Mouse (Mus musculus) cerebellum, postnatal 14 days (tissue): Measurements from ENCODE around the gene Tle2.
A peak's percentile ranks its signal among the peaks of the same experiment; 100 is the strongest.

Experiments used
- DNase-seq, 2 experiments: peaks; one replicate each; pipeline ENCODE4 v3.0.0; 2021; ENCODE audit warnings: mixed read lengths in 2 of 2

The Tle2 gene

DNA sequence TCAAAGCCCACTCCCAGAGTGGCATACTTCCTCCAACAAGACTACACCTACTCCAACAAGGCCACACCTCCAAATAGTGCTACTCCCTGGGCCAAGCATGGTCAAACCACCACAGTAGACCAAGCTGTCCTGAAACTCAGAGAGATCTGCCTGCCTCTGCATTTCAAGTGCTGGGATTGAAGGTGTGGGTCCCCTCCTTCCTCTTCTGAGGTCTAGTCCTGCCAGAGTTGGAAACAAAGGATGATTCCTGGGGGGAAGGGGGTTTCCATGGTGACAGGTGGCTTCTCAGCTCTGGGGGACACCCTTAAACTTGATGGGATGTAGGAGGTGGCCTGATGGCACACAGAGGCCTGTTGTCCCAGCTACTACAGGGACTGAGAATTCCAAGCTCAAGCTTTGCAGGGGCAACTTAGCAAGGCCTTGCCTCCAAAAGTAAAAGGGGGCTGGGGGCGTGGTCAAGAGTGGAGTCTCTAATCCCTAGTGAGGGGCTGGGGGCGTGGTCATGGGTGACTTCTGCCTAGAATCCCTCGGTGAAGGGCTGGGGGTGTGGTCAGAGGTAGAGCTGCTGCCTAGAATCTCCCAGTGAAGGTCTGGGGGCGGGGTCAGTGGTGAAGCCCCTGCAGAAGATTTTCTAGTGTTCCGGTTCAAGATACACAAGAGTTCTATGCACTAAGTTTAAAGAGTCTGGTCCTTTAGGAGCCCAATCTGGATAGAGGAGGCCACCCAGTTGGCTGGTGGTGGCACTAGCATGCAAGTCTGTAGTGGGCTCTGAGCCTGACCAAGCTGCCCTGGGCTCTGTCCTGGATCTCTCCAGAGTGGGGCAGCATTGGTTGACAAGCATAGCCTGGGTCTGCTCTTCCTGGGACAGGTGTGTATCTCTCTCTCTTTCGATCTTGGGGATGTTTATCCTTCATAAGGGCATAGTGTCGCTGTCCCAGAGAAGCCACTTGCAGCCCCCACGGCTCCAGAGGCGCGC lies at the start of gene Tle2:
TSS of gene Tle2 (plus strand) at position 481 of the 976 bp plus-strand sequence.
- DNase-seq: peak; percentile 60 to 65

DNA sequence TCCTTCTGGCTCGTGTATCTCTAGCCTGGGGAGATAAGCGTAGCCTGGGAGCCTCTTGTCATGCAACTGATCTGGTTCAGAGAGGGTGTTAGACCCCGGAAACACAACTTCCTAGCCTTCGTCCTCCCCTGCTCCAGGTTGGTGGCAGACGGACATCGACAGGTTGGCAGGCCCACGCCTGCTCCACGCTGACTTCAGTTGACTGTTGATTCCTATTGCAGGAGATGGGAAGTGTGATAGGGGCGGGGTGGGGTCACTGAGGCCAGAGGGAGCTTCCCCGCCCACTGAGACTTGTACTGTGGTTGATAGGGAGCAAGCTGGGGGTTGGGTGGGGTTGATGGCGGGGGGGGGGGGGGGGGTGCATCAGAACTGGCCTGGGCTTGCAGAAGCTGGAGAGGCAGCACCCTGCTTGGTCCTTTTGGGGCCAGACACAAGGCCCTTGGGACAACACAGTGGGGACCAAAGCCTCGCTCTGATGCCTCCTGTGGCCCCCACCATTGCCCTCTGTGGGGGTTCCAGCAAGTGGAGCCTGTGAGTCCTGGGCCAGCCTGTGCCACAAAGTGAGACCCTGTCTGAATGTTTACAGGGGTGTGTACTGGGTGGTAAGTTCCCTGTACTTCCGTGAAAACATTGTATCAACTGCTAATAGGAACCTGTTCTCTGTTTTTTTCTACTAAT lies 49.2 kb upstream of the Tle2 start:
- DNase-seq: no peak

DNA sequence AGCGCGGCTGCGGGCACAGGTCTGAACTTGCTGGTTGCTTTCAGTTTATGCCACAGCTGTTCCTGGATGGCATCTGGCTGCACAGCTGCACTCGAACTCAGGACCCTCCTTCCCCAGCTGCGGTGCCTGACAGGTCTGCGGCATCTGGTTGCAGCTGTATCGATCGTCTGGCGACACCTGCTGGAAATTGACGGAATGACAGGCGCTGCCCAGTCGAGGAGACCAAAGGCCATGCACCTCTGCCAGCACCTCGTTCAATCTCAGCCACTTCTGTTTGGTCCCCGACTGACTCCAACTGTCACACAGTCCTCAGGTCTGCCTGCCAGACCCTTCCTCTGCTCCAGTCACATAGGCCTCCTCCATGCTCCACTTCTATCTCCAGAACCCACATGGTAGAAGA lies 47.6 kb upstream of the Tle2 start:
- peak; percentile 73 to 83 for DNase-seq

DNA sequence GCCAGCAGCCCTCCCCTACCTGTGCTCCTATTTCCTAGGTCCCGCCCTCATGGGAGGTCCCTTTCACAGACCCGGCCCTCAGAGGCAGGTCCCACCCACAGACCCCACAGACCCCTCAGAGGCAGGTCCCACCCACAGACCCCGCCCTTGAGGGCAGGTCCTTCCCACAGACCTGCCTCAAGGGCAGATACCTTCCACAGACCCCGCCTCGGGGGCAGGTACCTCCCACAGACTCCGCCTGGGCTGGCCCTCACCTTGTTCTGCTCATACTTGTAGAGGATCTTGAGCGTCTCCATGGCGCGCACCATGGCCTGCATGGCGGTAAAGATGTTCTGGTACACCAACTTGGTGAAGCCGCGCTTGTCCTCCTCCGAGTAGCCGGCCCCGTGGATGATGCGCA lies 39.5 kb upstream of the Tle2 start:
- no peak for DNase-seq

- peak; percentile 53 to 78 for DNase-seq
These were observed 37.6 kb upstream of the Tle2 start for GRCm38 (mm10) chr10:81536734-81537133.

GRCm38 (mm10) chr10:81537429-81537828 lies 36.9 kb upstream of the Tle2 start:
- no peak for DNase-seq

GRCm38 (mm10) chr10:81538321-81539048 lies 35.9 kb upstream of the Tle2 start:
- no peak for DNase-seq

GRCm38 (mm10) chr10:81541363-81541762 lies 33.0 kb upstream of the Tle2 start:
- no peak for DNase-seq

GRCm38 (mm10) chr10:81541803-81542202 lies 32.6 kb upstream of the Tle2 start:
- DNase-seq: no peak

- no peak for DNase-seq
These were observed 31.5 kb upstream of the Tle2 start for GRCm38 (mm10) chr10:81542727-81543460.

DNA sequence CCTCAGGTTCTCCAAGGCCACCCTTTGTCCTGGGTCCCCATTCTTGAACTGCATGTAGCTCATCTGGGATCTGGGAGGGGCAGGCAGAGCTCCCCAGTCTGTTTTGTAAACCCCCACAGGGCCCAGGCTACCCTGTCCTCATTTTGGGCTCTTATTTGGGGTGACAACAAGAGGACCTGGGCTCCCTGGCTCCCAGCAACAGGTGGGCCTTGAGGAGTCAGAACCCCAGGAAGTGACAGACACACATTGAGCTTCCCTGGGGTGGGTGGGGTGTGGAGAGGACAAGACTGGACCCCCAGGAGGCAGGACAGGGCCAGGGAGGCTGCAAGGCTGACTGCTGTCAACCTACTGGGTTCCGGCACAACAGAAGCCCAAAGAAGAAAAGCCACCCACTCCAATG lies 30.7 kb upstream of the Tle2 start:
- DNase-seq: peak in 1 of 2 experiments; percentile 49

- DNase-seq: no peak
These were observed 29.8 kb upstream of the Tle2 start for GRCm38 (mm10) chr10:81544296-81545160.

DNA sequence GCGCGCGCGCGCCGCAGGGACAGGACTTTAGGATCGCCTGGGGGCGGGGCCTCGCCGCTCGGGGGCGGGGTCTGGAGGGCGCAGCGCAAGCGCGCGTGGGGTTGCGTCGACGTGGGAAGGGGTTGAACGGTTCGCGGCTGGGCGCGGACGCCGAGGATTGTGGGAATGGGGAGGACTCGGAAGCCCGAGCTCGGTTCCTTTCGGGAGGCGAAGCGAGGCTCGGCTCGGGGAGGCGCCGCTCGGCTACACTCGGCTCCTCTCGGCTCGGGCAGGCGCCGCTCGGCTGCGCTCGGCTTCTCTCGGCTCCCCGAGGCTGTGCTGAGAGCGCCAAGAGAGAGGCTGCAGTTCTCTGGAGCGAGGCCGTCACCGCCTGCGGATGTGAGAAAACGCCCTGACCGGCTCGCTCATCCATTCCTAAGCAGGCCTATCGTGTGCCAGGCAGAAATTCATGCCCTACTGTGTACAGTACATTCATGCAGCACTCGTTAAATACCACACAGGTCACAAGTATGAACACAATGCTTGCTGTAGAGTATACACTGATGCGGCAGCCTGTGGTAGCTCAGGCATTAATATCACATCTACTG lies 29.1 kb upstream of the Tle2 start, which contains the start of gene Gna11:
TSS of gene Gna11 (minus strand) at position 30 of the 587 bp plus-strand sequence.
- peak; percentile 100 for DNase-seq

- DNase-seq: no peak
These were observed 28.0 kb upstream of the Tle2 start for GRCm38 (mm10) chr10:81546332-81546731.

DNA sequence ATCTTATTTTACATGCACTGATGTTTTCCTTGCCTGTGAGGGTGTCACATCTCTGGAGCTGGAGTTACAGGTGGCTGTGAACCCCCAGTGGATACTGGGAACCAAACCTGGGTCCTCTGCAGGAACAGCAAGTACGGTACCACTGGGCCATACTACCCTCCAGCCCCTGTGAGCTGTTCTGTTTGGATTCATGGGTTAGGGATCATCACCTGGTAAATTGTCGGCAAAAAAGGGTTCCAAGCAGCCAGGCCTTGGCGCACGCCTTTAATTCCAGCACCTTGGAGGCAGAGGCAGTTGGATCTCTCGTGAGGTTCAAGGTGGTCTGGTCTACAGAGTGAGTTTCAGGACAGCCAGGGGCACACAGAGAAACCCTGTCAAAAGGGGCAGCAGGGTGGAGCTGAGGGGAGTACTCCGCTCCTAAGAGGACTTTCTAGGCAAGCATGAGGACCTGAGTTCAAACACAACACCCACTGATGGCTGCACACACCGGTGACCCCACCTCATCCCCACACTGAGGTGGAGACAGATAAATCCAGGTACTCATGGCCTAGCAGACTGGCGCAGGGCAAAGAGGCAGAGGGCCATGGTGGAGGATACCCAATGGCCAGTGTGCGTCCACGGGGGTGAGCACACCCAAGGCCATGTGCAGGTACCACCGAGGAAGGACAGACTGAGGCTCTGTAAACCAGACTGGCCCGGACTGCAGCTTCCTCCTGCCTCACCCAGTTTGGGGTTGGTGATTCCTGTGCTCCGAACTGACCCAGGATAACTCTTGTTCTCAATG lies 27.4 kb upstream of the Tle2 start:
- DNase-seq: no peak

- no peak for DNase-seq
These were observed 25.4 kb upstream of the Tle2 start for GRCm38 (mm10) chr10:81548944-81549343.

DNA sequence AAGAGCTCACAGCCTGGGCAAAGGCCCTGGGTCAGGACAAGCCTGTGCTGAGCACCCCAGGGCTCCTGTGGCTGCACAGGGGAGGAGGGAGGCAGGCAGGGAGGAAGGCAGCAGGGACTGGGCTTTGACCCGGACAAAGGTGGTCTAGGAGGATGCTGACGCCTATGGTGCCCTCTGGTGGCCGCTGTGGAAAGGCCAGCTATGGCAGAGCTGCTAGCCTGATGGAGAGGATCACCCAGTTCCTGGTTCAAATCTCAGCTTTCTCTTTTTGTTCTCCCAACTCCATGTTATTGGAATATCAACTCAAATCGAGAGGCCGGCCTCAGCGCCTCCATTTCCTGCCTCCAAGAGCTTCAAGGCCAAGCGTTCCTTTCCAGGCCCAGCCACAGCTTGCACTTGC lies 24.1 kb upstream of the Tle2 start:
- DNase-seq: peak; percentile 72 to 86

GRCm38 (mm10) chr10:81551597-81552102 lies 22.7 kb upstream of the Tle2 start:
- peak; percentile 86 to 93 for DNase-seq

GRCm38 (mm10) chr10:81553232-81553631 lies 21.1 kb upstream of the Tle2 start:
- DNase-seq: peak in 1 of 2 experiments; percentile 80
